Mouse (Mus musculus) embryonic facial prominence, embryonic 14.5 days (tissue): ENCODE data around the gene Rtl8a. TPM values are rescaled to one million over a fixed set of nuclear protein-coding genes. Genes with fewer than 3 reads are reported as not detected.
"Not testable (repeated sequence)": the region's sequence is repeated elsewhere in the genome, so short reads cannot be mapped to it uniquely, and the experiment has no call there.

Experiments used
- ATAC-seq: fragments of 200-750 bp; cut with Nextera tagmentation; 2 replicates; pipeline ENCODE4 v1.8.0; 2017; ENCODE audit warnings: low read depth, moderate number of reproducible peaks, moderate TSS enrichment
- DNase-seq: peaks from one replicate; pipeline ENCODE4 v3.0.0-alpha.2; 2015; ENCODE audit warnings: low spot score
- H3K27ac ChIP-seq: fragments of 300-500 bp; sonication (generic); replicated peaks from 2 replicates; pipeline ENCODE4 v1.5.1; 2014; ENCODE audit warnings: low read depth, mild to moderate bottlenecking, low read length, moderate library complexity
- H3K27me3 ChIP-seq: fragments of 300-500 bp; sonication (generic); replicated peaks from 2 replicates; pipeline ENCODE4 v1.6.1; 2014; ENCODE audit warnings: low read length; ENCODE audit not compliant: control insufficient read depth, insufficient read depth
- H3K36me3 ChIP-seq: fragments of 300-500 bp; sonication (generic); 2 replicates; pipeline ENCODE4 v1.6.1; 2014; ENCODE audit warnings: low read length, mixed read lengths; ENCODE audit not compliant: control insufficient read depth, insufficient read depth
- H3K4me1 ChIP-seq: fragments of 300-500 bp; sonication (generic); 2 replicates; pipeline ENCODE4 v1.6.1; 2014; ENCODE audit warnings: antibody characterized with exemption, low read length; ENCODE audit not compliant: control insufficient read depth, insufficient read depth
- H3K4me2 ChIP-seq: fragments of 300-500 bp; sonication (generic); 2 replicates; pipeline ENCODE4 v1.6.1; 2014; ENCODE audit warnings: low read depth, mild to moderate bottlenecking, low read length, moderate library complexity, mixed read lengths
- H3K4me3 ChIP-seq: fragments of 300-500 bp; sonication (generic); 2 replicates; pipeline ENCODE4 v1.5.1; 2014; ENCODE audit warnings: low read depth, mild to moderate bottlenecking, low read length
- H3K9ac ChIP-seq: fragments of 300-500 bp; sonication (generic); 2 replicates; pipeline ENCODE4 v1.6.1; 2014; ENCODE audit warnings: low read depth, mild to moderate bottlenecking, low read length, moderate library complexity, mixed read lengths
- H3K9me3 ChIP-seq: fragments of 300-500 bp; sonication (generic); 2 replicates; pipeline ENCODE4 v1.6.1; 2016; ENCODE audit warnings: low read length; ENCODE audit not compliant: control insufficient read depth
- WGBS: fragments of 180-500 bp; shearing (Covaris S2); extraction: QIAGEN DNeasy Blood & Tissue Kit; methylation state at CpG from one replicate; pipeline ENCODE4 v1.1.7; 2014; 5-methylcytosine and 5-hydroxymethylcytosine counted together
- polyA plus RNA-seq: library from polyadenylated mRNA; unstranded; fragments of >200 nt; fragmentation: Nextera tagmentation; extraction: Ambion mirVana; gene quantifications from 2 replicates; pipeline ENCODE4 v1.2.1, GENCODE M21; 2014

The Rtl8a gene
- polyA plus RNA-seq: 81.6 and 82.2 TPM in 2 replicates

- Histone ChIP-seq H3K9ac (peak within 1 kb of the TSS; percentile 27; the same call in 1 of the 2 replicates), H3K4me3 (peak within 1 kb of the TSS; percentile 34), H3K27ac (peak within 1 kb of the TSS; percentile 48; the same call in 1 of the 2 replicates), H3K4me2 (peak within 1 kb of the TSS; percentile 46)
- ATAC-seq: peak; percentile 95
- 10% methylated on average over 9 of the region's 50 CpGs for WGBS
- H3K36me3 ChIP-seq, H3K9me3 ChIP-seq, H3K27me3 ChIP-seq, H3K4me1 ChIP-seq: not testable (repeated sequence)
- peak; percentile 91 for DNase-seq
Observed at GRCm38 (mm10) chrX:53642980-53643961, at the start of gene Rtl8a. Gene Rtl8a (minus strand): TSS chrX:53643682.

GRCm38 (mm10) chrX:53693141-53693540 is 49.7 kb upstream of the Rtl8a start:
- WGBS: 61% methylated on average over 2 of the region's 2 CpGs
- no peak overlapping the region for H3K4me2 ChIP-seq
- no peak for DNase-seq
- no peaks in the 10 kb centered on the region for H3K9me3 ChIP-seq
- no peaks in the 10 kb centered on the region for H3K4me1 ChIP-seq
- H3K36me3 ChIP-seq: no peaks in the 10 kb centered on the region
- no peak for ATAC-seq
- H3K27me3 ChIP-seq: no peaks in the 10 kb centered on the region
- H3K27ac ChIP-seq: no peak overlapping the region
- H3K4me3 ChIP-seq: no peak overlapping the region
- H3K9ac ChIP-seq: no peak overlapping the region

- Histone ChIP-seq H3K4me1 (no peaks in the 10 kb centered on the region), H3K27ac (no peak overlapping the region), H3K4me3 (no peak overlapping the region), H3K4me2 (no peak overlapping the region), H3K9me3 (no peaks in the 10 kb centered on the region), H3K27me3 (no peaks in the 10 kb centered on the region), H3K36me3 (no peaks in the 10 kb centered on the region), H3K9ac (no peak overlapping the region)
- 62% methylated on average over 2 of the region's 2 CpGs for WGBS
- no peak for DNase-seq
- ATAC-seq: no peak
Observed at GRCm38 (mm10) chrX:53692065-53692464, 48.6 kb upstream of the Rtl8a start.

- not testable (repeated sequence) for H3K9me3 ChIP-seq, H3K27me3 ChIP-seq, H3K9ac ChIP-seq, ATAC-seq, H3K4me3 ChIP-seq, H3K36me3 ChIP-seq, H3K4me2 ChIP-seq, H3K27ac ChIP-seq, DNase-seq, H3K4me1 ChIP-seq
- 70% methylated on average over 2 of the region's 4 CpGs for WGBS
Observed at GRCm38 (mm10) chrX:53684676-53685075, 41.2 kb upstream of the Rtl8a start.

GRCm38 (mm10) chrX:53682650-53683049 is 39.2 kb upstream of the Rtl8a start:
- not testable (repeated sequence) for DNase-seq, H3K4me3 ChIP-seq, H3K4me1 ChIP-seq, H3K27ac ChIP-seq, H3K4me2 ChIP-seq, H3K9ac ChIP-seq, H3K9me3 ChIP-seq, H3K36me3 ChIP-seq, ATAC-seq, H3K27me3 ChIP-seq
- 20% methylated on average over 1 of the region's 3 CpGs for WGBS

- WGBS: 43% methylated on average over 2 of the region's 2 CpGs
- DNase-seq, H3K9me3 ChIP-seq, H3K4me1 ChIP-seq, H3K36me3 ChIP-seq, H3K27ac ChIP-seq, H3K9ac ChIP-seq, H3K4me3 ChIP-seq, ATAC-seq, H3K4me2 ChIP-seq, H3K27me3 ChIP-seq: not testable (repeated sequence)
Observed at GRCm38 (mm10) chrX:53676943-53677342, 33.5 kb upstream of the Rtl8a start.

- Histone ChIP-seq H3K4me2 (peak overlapping the region; percentile 43), H3K4me3 (peak overlapping the region; percentile 33), H3K27ac (peak overlapping the region; percentile 33), H3K9ac (peak overlapping the region; percentile 52; the same call in 1 of the 2 replicates)
- H3K27me3 ChIP-seq, DNase-seq, H3K36me3 ChIP-seq, ATAC-seq, H3K4me1 ChIP-seq, H3K9me3 ChIP-seq: not testable (repeated sequence)
- 24% methylated on average over 4 of the region's 4 CpGs for WGBS
Observed at GRCm38 (mm10) chrX:53670696-53671095, 27.2 kb upstream of the Rtl8a start.

GRCm38 (mm10) chrX:53670294-53670693 is 26.8 kb upstream of the Rtl8a start, which contains the start of gene Rtl8b:
Gene Rtl8b (minus strand): TSS chrX:53670408.
- DNase-seq (peak; percentile 94), ATAC-seq (peak; percentile 98)
- Histone ChIP-seq H3K4me1 (no peaks in the 10 kb centered on the region), H3K27ac (peak within 1 kb of the TSS; percentile 33), H3K9me3 (no peaks in the 10 kb centered on the region), H3K36me3 (no peaks in the 10 kb centered on the region), H3K4me2 (peak within 1 kb of the TSS; percentile 43), H3K9ac (peak within 1 kb of the TSS; percentile 52; the same call in 1 of the 2 replicates), H3K27me3 (no peaks in the 10 kb centered on the region), H3K4me3 (peak within 1 kb of the TSS; percentile 33)
- WGBS: 22% methylated on average over 9 of the region's 15 CpGs
